Mouse (Mus musculus) kidney, adult 2 months (tissue): ENCODE measurements at regions not wholly inside any gene's neighbourhood (a gene's known extent, or its start where the extent isn't known, plus 50 kb on each side); places are given as distances from the start of the nearest gene placed in this dataset.

ENCODE experiments used
- CTCF ChIP-seq: fragments of 200-500 bp; conservative IDR thresholded peaks from 2 replicates; pipeline ENCODE4 v1.5.1; 2011; ENCODE audit warnings: low read depth, mild to moderate bottlenecking, control low read depth, low read length, moderate library complexity, mixed read lengths; ENCODE audit not compliant: insufficient read depth, insufficient read length
- POLR2A ChIP-seq: fragments of 200-500 bp; IDR thresholded peaks from one replicate; pipeline ENCODE4 v1.6.1; 2011; ENCODE audit warnings: low read depth, low read length, control low read depth

DNA sequence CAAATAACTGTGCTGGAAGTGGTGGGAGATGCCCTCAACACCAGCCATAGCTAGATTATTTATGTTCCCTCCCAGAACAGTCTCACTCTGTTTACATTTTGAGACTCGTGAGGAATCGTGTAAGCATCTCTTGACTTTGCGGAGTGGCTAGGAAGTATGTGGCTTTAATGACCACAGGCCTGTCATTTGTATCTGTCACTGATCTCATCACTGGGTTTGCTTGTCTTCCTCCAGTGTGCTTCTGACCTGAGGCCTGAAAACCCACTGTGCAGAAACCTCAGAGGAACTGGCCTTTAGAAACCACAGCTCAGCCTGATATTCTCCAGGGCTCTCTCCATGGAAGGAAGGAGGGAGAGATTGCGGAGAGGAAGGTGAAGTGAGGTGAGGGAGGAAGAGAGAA lies 291.7 kb downstream of the Tbc1d1 start:
- TF ChIP-seq POLR2A = no peak
- no peak for TF ChIP-seq CTCF
